Mouse (Mus musculus): ENCODE results near the gene Slc35g3. TPM values are rescaled to one million over a fixed set of nuclear protein-coding genes. Genes with fewer than 3 reads are reported as not detected.
"Not testable (repeated sequence)": the region's sequence is repeated elsewhere in the genome, so short reads cannot be mapped to it uniquely, and the experiment has no call there.

The Slc35g3 gene
- polyA plus RNA-seq, 1 experiment from 2014 or later: not detected

DNA sequence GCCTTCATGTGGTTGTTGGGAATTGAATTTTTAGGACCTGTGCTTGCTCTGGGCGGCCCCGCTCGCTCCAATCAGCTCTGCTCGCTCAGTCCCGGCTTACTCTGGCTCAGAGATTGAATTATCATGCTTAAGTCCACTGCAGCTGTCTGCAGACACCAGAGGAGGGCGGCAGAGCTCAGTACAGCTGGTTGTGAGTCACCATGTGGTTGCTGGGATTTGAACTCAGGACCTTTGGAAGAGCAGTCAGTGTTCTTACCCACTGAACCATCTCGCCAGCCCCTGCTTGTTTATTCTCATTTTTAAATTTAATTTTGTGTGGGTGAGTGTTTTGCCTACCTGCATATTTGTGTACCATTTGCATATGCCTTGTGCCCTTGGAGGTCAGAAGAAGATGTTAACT lies 1.8 kb upstream of the Slc35g3 start:
- H3K4me2 ChIP-seq (replicated peaks): no peak overlapping the region
- no peak overlapping the region for H3K27ac ChIP-seq
- H3K9ac ChIP-seq: no peak overlapping the region
- WGBS: 64% methylated on average over 7 of the region's 7 CpGs
- H3K27me3 ChIP-seq (replicated peaks): no peaks in the 10 kb centered on the region
- H3K36me3 ChIP-seq: no peaks in the 10 kb centered on the region
- H3K9me3 ChIP-seq: no peaks in the 10 kb centered on the region
- H3K4me1 ChIP-seq: peaks cover 31% of the 10 kb centered on the region
- no peak for ATAC-seq (ENCODE audit: low FRiP score, low read depth)
- H3K4me3 ChIP-seq: no peak overlapping the region

DNA sequence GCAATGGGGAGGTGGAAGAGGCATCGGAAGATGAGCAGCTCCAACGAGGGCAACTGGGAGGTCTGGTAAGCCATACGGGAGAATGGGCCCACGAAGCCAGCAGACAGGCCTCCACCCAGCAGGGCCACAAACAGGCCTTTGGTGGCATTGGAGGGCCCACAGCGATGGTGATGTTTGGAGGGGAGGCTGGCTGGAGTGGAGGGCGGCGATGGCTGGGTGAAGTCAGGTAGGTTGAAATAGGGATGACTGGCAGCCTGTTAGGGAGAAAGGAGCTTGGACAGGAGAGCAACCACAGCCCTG lies 917 bp downstream of the Slc35g3 start:
- peak overlapping the region; percentile 97; the same call in 1 of the 2 replicates for H3K27ac ChIP-seq
- no peak overlapping the region for H3K4me3 ChIP-seq
- H3K36me3 ChIP-seq: no peaks in the 10 kb centered on the region
- no peaks in the 10 kb centered on the region for H3K27me3 ChIP-seq (replicated peaks)
- peaks cover 31% of the 10 kb centered on the region for H3K4me1 ChIP-seq
- ATAC-seq (ENCODE audit: low FRiP score, low read depth): no peak
- no peak overlapping the region for H3K4me2 ChIP-seq (replicated peaks)
- H3K9ac ChIP-seq: no peak overlapping the region; the same call in 1 of the 2 replicates
- WGBS: 94% methylated on average over 7 of the region's 7 CpGs
- no peaks in the 10 kb centered on the region for H3K9me3 ChIP-seq

DNA sequence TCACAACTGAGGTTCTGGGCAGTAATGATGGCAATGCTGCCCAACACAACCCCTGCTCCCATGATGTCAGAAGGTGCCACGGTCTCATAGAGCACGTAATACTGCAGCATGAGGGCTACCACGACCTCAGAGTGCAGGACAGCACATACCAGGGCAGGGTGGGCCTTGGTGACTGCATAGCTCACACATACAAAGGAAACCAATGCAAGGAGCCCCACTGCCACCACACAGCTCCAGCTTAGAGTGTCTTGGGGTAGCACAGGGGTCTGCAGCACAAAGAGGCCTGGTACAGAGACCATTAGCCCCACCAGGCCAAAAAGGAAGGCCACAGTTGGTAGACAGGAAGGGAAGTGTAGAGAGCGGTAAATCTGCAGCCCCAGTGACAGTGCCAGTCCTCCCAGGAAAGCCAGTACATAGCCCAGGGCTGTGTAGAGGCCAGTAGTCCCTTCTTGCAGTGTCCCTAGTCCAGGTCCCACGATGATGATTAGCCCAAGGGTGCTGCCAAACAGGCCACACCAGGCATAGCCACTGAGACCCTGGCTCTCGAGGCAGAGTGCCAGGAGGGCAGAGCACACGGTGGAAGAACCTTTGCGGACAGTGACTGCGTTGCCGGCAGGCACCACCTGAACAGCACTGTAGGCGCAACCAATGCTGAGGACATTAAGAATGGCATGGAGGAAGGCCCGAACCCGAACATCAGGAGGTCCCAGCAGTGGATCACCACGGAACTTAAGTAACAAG lies 1.4 kb downstream of the Slc35g3 start:
- H3K9ac ChIP-seq: peak overlapping the region; percentile 84; the same call in 1 of the 2 replicates
- no peaks in the 10 kb centered on the region for H3K9me3 ChIP-seq
- 82% methylated on average over 14 of the region's 14 CpGs for WGBS

DNA sequence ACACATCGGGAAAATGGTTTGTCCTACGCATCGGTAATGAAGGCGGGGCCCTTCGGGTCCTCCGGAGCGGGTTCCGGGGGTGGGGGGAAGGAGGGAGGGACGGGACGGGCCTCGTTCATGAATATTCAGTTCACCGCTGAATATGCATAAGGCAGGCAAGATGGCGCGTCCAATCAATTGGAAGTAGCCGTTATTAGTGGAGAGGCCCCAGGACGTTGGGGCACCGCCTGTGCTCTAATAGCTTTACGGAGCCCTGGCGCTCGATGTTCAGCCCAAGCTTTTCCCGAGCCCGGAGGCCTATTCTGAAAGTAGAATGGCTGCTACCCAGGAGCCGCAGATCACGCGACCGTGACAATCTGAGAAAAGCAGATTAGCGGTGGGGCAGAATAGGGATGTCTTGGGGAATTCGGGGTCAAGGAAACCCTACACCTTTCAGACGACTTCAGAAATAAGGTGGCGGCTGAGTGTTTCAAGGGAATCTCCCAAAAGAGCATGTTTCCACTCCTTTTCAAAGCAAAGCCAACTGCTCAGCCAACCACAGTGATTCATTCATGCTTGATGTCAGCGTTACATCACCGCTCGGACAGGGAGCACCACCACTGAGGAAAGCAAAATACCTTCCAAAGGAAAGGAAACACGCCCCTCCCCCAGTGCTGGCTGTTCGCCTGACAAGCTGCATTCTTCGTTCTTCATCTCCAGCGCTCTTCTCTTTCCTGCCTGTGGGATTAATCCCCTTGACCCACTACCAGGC lies 2.6 kb downstream of the Slc35g3 start:
- peaks cover 45% of the 10 kb centered on the region for H3K4me1 ChIP-seq
- no peaks in the 10 kb centered on the region for H3K36me3 ChIP-seq
- peak overlapping the region; percentile 74 for H3K4me2 ChIP-seq (replicated peaks)
- no peaks in the 10 kb centered on the region for H3K27me3 ChIP-seq (replicated peaks)
- peak overlapping the region; percentile 84 for H3K9ac ChIP-seq
- H3K4me3 ChIP-seq: peak overlapping the region; percentile 55
- peak; percentile 91 for ATAC-seq (ENCODE audit: low FRiP score, low read depth)
- H3K9me3 ChIP-seq: no peaks in the 10 kb centered on the region
- under 1% methylated on average over 37 of the region's 37 CpGs for WGBS
- peak overlapping the region; percentile 97 for H3K27ac ChIP-seq

More for the DNA sequence above, 1.4 kb downstream of the Slc35g3 start:
- Histone ChIP-seq H3K36me3 (no peaks in the 10 kb centered on the region), H3K4me3 (no peak overlapping the region), H3K27ac (peak overlapping the region; percentile 97), H3K4me2 (replicated peaks) (peak overlapping the region; percentile 74), H3K27me3 (replicated peaks) (no peaks in the 10 kb centered on the region), H3K4me1 (peaks cover 36% of the 10 kb centered on the region)
- no peak for ATAC-seq (ENCODE audit: low FRiP score, low read depth)

DNA sequence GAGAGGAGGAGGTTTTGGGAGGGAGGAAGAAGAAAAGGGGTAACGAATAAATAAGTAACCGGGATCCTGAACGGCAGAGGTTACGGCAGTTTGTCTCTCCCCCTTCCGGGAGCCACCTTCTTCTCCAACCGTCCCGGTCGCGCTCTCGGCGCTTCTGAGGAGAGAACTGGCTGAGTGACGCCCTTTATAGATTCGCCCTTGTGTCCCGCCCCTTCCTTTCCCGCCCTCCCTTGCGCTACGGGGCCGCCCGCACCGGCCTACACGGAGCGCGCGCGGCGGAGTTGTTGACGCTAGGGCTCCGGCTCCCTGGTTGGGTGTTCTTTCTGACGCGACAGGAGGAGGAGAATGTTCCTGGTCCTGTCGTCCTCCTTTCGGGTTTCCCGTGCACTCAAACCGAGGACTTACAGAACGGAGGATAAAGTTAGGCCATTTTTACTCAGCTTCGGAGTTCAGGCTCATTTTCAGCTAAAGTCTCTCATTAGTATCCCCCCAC lies 3.2 kb downstream of the Slc35g3 start, which contains the start of gene Polr2a:
Gene Polr2a, minus strand, starts transcription at position 160 of the 493 bp plus-strand sequence.
- under 1% methylated on average over 32 of the region's 36 CpGs for WGBS
- Histone ChIP-seq H3K4me3 (peak within 1 kb of the TSS; percentile 55), H3K9ac (peak within 1 kb of the TSS; percentile 84), H3K9me3 (no peaks in the 10 kb centered on the region), H3K27ac (peak within 1 kb of the TSS; percentile 97), H3K36me3 (no peaks in the 10 kb centered on the region), H3K27me3 (replicated peaks) (no peaks in the 10 kb centered on the region), H3K4me1 (peaks cover 46% of the 10 kb centered on the region), H3K4me2 (replicated peaks) (peak within 1 kb of the TSS; percentile 74)
- peak; percentile 97 for ATAC-seq (ENCODE audit: low FRiP score, low read depth)

DNA sequence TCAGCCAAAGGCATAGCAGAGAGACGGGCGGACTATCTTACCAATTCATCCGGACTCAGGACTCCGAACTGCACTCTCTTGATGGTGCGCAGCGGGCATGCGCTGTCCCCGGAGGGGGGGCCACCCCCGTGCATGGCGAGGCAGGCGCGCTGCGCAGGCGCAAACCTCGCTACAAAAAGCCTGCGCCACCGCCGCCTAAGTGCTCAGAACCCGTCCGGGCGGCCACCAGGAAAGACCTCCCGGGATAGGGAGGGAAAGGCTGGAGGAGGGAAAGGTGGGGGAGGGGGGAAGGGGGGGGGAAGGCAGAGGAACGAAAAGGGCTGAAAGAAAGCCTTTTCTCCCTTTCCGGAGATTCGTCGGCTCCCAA lies 3.7 kb downstream of the Slc35g3 start:
- peak overlapping the region; percentile 84 for H3K9ac ChIP-seq
- H3K4me2 ChIP-seq (replicated peaks): peak overlapping the region; percentile 74
- under 1% methylated on average over 26 of the region's 26 CpGs for whole genome bisulfite sequencing
- no peaks in the 10 kb centered on the region for H3K27me3 ChIP-seq (replicated peaks)
- H3K4me1 ChIP-seq: peaks cover 47% of the 10 kb centered on the region
- ATAC-seq (ENCODE audit: low FRiP score, low read depth): peak; percentile 85
- no peaks in the 10 kb centered on the region for H3K36me3 ChIP-seq
- peak overlapping the region; percentile 97 for H3K27ac ChIP-seq
- H3K9me3 ChIP-seq: no peaks in the 10 kb centered on the region
- peak overlapping the region; percentile 55 for H3K4me3 ChIP-seq

DNA sequence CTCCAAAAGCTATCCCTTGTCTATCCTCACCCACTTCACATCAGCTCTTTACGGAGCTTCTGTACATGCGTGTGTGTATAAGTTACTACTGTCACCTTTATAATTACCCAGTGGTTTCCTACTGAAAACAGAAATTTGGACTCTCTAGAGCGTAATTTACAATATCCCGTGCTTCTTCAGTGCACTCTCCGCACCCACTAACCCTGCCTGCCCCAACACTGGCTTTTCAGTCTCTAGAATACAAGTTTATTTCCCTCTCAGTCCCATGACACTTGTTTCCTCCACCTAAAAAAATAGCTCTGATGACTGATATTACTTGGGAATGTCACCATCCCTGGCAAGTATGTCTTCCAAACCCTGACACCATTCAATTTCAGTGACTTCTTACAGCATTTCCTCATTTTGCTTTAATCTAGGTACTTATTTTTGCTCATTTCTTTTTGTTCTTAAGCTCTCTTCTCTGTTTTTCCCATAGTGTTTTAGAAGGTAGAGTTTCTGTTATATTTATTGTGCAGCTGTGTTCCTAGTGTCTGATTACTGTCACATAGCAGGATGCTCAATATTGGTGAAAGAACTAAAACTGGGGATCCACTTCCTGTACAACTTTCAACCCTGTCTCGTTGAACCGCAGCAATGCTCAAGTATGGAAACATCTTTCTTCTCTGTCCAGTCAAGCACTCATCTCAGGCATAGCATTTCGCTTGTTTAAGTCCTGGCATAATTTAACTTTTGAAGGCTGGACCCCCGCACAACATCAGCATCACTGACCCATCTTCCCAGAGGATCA lies 4.3 kb downstream of the Slc35g3 start:
- ATAC-seq (ENCODE audit: low FRiP score, low read depth): no peak
- Histone ChIP-seq H3K27ac (0 out of 2 replicates have a peak overlapping the region, but pooled peaks have one; percentile 97), H3K27me3 (replicated peaks) (no peaks in the 10 kb centered on the region), H3K9me3 (no peaks in the 10 kb centered on the region), H3K4me2 (replicated peaks) (peak overlapping the region; percentile 74), H3K4me1 (peaks cover 49% of the 10 kb centered on the region), H3K9ac (peak overlapping the region; percentile 84), H3K36me3 (no peaks in the 10 kb centered on the region), H3K4me3 (peak overlapping the region; percentile 55)
- 45% methylated on average over 9 of the region's 9 CpGs for WGBS

DNA sequence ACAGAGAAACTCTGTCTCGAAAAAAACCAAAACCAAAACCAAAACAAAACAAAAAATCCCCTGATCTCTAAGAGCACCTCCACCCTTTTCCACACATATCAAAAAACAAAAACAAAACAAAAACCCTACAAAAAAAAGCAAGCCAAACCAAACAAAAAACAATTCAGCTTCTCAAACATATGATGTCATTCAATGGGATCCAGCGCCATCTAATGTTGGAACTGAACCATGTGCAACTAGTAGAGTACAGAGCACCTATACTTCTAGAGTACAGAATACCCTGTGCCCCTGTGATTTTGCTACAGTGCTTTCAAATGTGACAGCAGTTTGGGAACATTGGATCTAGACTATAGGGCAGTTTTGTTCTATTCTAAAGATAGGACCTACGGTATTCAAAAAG lies 7.1 kb downstream of the Slc35g3 start:
- Histone ChIP-seq H3K27ac (no peak overlapping the region), H3K9ac (no peak overlapping the region), H3K4me2 (replicated peaks) (peak overlapping the region; percentile 74), H3K4me3 (no peak overlapping the region), H3K9me3 (no peaks in the 10 kb centered on the region), H3K4me1 (peaks cover 36% of the 10 kb centered on the region), H3K27me3 (replicated peaks) (no peaks in the 10 kb centered on the region), H3K36me3 (no peaks in the 10 kb centered on the region)
- ATAC-seq (ENCODE audit: low FRiP score, low read depth): no peak
- 63% methylated on average over 3 of the region's 3 CpGs for WGBS

DNA sequence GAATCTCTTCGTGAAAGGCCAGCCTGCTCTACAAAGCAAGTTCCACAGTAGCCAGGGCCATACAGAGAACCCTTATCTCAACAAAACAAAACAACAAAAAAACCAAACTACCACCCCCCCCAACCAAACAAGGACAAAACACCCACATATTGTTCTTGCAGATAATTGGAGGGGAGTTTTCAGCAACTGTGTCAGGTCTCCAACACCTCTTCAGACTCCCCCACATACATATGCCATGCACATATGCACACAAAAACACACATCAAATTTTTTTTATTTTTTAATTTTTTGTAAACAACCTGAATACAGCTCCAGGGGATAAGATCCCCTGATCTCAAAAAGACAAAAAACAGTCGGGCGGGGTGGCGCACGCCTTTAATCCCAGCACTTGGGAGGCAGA lies 7.5 kb downstream of the Slc35g3 start:
- no peak overlapping the region for H3K27ac ChIP-seq
- 93% methylated on average over 5 of the region's 5 CpGs for WGBS
- no peaks in the 10 kb centered on the region for H3K27me3 ChIP-seq (replicated peaks)
- H3K36me3 ChIP-seq: no peaks in the 10 kb centered on the region
- no peak for ATAC-seq (ENCODE audit: low FRiP score, low read depth)
- H3K4me1 ChIP-seq: peaks cover 35% of the 10 kb centered on the region
- peak overlapping the region; percentile 74; the same call in 1 of the 2 replicates for H3K4me2 ChIP-seq (replicated peaks)
- H3K4me3 ChIP-seq: no peak overlapping the region
- no peak overlapping the region for H3K9ac ChIP-seq
- no peaks in the 10 kb centered on the region for H3K9me3 ChIP-seq

DNA sequence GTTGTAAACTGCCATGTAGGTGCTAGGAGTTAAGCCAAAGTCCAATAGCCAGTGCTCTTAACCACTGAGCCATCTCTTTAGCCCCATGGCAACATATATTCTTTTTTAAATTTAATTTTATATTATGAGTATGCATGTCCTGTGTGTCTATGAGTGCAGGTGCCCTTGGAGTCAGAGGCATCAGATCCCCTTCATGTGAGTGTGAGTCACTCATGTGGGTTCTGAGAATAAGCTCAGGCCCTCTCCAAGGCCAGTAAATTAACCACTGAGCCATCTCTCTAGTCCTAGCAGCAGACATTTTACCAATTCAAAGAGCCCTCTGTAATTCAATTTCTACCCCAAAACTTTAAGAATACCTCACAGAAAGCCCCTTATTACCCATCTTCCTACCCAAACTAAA lies 9.1 kb downstream of the Slc35g3 start:
- no peak overlapping the region for H3K4me3 ChIP-seq
- no peak overlapping the region for H3K27ac ChIP-seq
- no peaks in the 10 kb centered on the region for H3K27me3 ChIP-seq (replicated peaks)
- H3K4me2 ChIP-seq (replicated peaks): no peak overlapping the region
- no peaks in the 10 kb centered on the region for H3K9me3 ChIP-seq
- H3K9ac ChIP-seq: 0 out of 2 replicates have a peak overlapping the region, but pooled peaks have one; percentile 21
- peaks cover 4% of the 10 kb centered on the region for H3K36me3 ChIP-seq
- ATAC-seq (ENCODE audit: low FRiP score, low read depth): no peak
- H3K4me1 ChIP-seq: peaks cover 35% of the 10 kb centered on the region

DNA sequence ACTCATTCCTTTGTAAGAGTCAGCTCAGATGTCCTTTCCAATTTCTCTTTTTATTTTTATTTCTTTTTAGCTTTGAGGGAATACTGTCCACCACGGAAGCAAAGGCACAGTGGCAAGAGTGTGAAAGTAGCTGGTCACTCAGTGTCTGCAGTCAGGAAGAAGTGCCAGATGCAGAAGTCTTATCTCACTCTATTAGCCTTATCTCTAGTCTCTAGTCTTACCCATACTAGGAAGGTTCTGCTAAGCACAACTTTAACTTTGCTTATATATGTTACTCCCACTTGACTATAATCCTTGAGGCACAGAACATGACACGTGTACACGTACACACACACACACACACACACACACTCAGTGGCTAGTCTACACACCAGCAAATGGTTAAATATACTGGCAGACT lies 10.1 kb downstream of the Slc35g3 start:
- no peak overlapping the region for H3K27ac ChIP-seq
- peaks cover 25% of the 10 kb centered on the region for H3K4me1 ChIP-seq
- no peak overlapping the region for H3K4me2 ChIP-seq (replicated peaks)
- WGBS: 89% methylated on average over 3 of the region's 3 CpGs
- no peak for ATAC-seq (ENCODE audit: low FRiP score, low read depth)
- no peak overlapping the region for H3K9ac ChIP-seq
- no peaks in the 10 kb centered on the region for H3K9me3 ChIP-seq
- H3K36me3 ChIP-seq: peaks cover 13% of the 10 kb centered on the region
- H3K4me3 ChIP-seq: no peak overlapping the region
- H3K27me3 ChIP-seq (replicated peaks): no peaks in the 10 kb centered on the region

DNA sequence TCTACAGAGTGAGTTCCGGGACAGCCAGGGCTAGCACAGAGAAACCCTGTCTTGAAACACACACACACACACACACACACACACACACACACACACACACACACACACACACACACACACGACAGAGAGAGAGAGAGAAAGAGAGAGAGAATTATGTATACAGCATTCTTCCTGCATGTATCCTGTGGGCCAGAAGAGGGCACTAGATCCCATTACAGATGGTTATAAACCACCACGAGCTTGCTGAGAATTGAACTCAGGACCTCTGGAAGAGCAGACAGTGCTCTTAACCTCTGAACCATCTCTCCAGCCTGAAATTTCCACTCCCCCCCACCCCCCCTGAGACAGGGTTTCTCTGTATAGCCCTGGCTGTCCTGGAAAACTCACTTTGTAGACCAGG lies 30.4 kb downstream of the Slc35g3 start:
- not testable (repeated sequence) for H3K27me3 ChIP-seq (replicated peaks); H3K27ac ChIP-seq; H3K4me3 ChIP-seq; H3K9me3 ChIP-seq; ATAC-seq (ENCODE audit: low FRiP score, low read depth); H3K4me1 ChIP-seq; H3K9ac ChIP-seq; H3K4me2 ChIP-seq (replicated peaks)
- H3K36me3 ChIP-seq: peaks cover 31% of the 10 kb centered on the region
- WGBS: 71% methylated on average over 3 of the region's 3 CpGs
